Mouse (Mus musculus): ENCODE data around the gene Grid1. TPM values are rescaled to one million over a fixed set of nuclear protein-coding genes. Genes with fewer than 3 reads are reported as not detected.
A peak's percentile ranks its signal among the peaks of the same experiment; 100 is the strongest.

Gene Grid1
- polyA plus RNA-seq, 1 experiment, result not detected

- Histone ChIP-seq H3K4me3 (ENCODE audit: insufficient read depth, low read depth, low read length) (peak overlapping the region; percentile 39), H3K27ac (replicated peaks; ENCODE audit: low read depth, low read length) (no peak overlapping the region), H3K4me1 (ENCODE audit: control insufficient read depth, insufficient read depth, insufficient read length, low read length) (no peaks in the 10 kb centered on the region)
These were observed 588 bp upstream of the Grid1 start for GRCm38 (mm10) chr14:34819121-34819918.

GRCm38 (mm10) chr14:34820653-34821005 lies 721 bp downstream of the Grid1 start:
- peak overlapping the region; percentile 19 for H3K4me3 ChIP-seq (ENCODE audit: insufficient read depth, low read depth, low read length)
- H3K4me1 ChIP-seq (ENCODE audit: control insufficient read depth, insufficient read depth, insufficient read length, low read length), result no peaks in the 10 kb centered on the region
- H3K27ac ChIP-seq (replicated peaks; ENCODE audit: low read depth, low read length), result no peak overlapping the region

GRCm38 (mm10) chr14:34821131-34821790 lies 1.4 kb downstream of the Grid1 start:
- Histone ChIP-seq H3K4me1 (ENCODE audit: control insufficient read depth, insufficient read depth, insufficient read length, low read length) (no peaks in the 10 kb centered on the region), H3K27ac (replicated peaks; ENCODE audit: low read depth, low read length) (no peak overlapping the region), H3K4me3 (ENCODE audit: insufficient read depth, low read depth, low read length) (no peak overlapping the region)

- no peaks in the 10 kb centered on the region for H3K4me1 ChIP-seq (ENCODE audit: control insufficient read depth, insufficient read depth, insufficient read length, low read length)
- no peak overlapping the region for H3K4me3 ChIP-seq (ENCODE audit: insufficient read depth, low read depth, low read length)
- H3K27ac ChIP-seq (replicated peaks; ENCODE audit: low read depth, low read length), result no peak overlapping the region
These were observed 3.2 kb downstream of the Grid1 start for GRCm38 (mm10) chr14:34823136-34823535.

GRCm38 (mm10) chr14:34824186-34824585 lies 4.3 kb downstream of the Grid1 start:
- no peaks in the 10 kb centered on the region for H3K4me1 ChIP-seq (ENCODE audit: control insufficient read depth, insufficient read depth, insufficient read length, low read length)
- H3K4me3 ChIP-seq (ENCODE audit: insufficient read depth, low read depth, low read length), result no peak overlapping the region
- no peak overlapping the region for H3K27ac ChIP-seq (replicated peaks; ENCODE audit: low read depth, low read length)

- Histone ChIP-seq H3K4me1 (ENCODE audit: control insufficient read depth, insufficient read depth, insufficient read length, low read length) (no peaks in the 10 kb centered on the region), H3K4me3 (ENCODE audit: insufficient read depth, low read depth, low read length) (no peak overlapping the region), H3K27ac (replicated peaks; ENCODE audit: low read depth, low read length) (no peak overlapping the region)
These were observed 6.0 kb downstream of the Grid1 start for GRCm38 (mm10) chr14:34825902-34826301.

GRCm38 (mm10) chr14:34829831-34830230 lies 9.9 kb downstream of the Grid1 start:
- no peak overlapping the region for H3K4me3 ChIP-seq (ENCODE audit: insufficient read depth, low read depth, low read length)

GRCm38 (mm10) chr14:34837145-34837544 lies 17.2 kb downstream of the Grid1 start:
- H3K27ac ChIP-seq (replicated peaks; ENCODE audit: low read depth, low read length), result no peak overlapping the region
- no peak overlapping the region for H3K4me3 ChIP-seq (ENCODE audit: insufficient read depth, low read depth, low read length)
- H3K4me1 ChIP-seq (ENCODE audit: control insufficient read depth, insufficient read depth, insufficient read length, low read length), result no peaks in the 10 kb centered on the region

More at GRCm38 (mm10) chr14:34829831-34830230, 9.9 kb downstream of the Grid1 start:
- H3K4me1 ChIP-seq (ENCODE audit: control insufficient read depth, insufficient read depth, insufficient read length, low read length), result no peaks in the 10 kb centered on the region
- no peak overlapping the region for H3K27ac ChIP-seq (replicated peaks; ENCODE audit: low read depth, low read length)

GRCm38 (mm10) chr14:34838999-34839398 lies 19.1 kb downstream of the Grid1 start:
- H3K4me1 ChIP-seq (ENCODE audit: control insufficient read depth, insufficient read depth, insufficient read length, low read length), result no peaks in the 10 kb centered on the region
- H3K27ac ChIP-seq (replicated peaks; ENCODE audit: low read depth, low read length), result no peak overlapping the region
- H3K4me3 ChIP-seq (ENCODE audit: insufficient read depth, low read depth, low read length), result no peak overlapping the region

- H3K4me1 ChIP-seq (ENCODE audit: control insufficient read depth, insufficient read depth, insufficient read length, low read length), result no peaks in the 10 kb centered on the region
- no peak overlapping the region for H3K4me3 ChIP-seq (ENCODE audit: insufficient read depth, low read depth, low read length)
- no peak overlapping the region for H3K27ac ChIP-seq (replicated peaks; ENCODE audit: low read depth, low read length)
These were observed 20.0 kb downstream of the Grid1 start for GRCm38 (mm10) chr14:34839898-34840297.

- Histone ChIP-seq H3K4me1 (ENCODE audit: control insufficient read depth, insufficient read depth, insufficient read length, low read length) (no peaks in the 10 kb centered on the region), H3K4me3 (ENCODE audit: insufficient read depth, low read depth, low read length) (no peak overlapping the region), H3K27ac (replicated peaks; ENCODE audit: low read depth, low read length) (no peak overlapping the region)
These were observed 23.7 kb downstream of the Grid1 start for GRCm38 (mm10) chr14:34843579-34843978.

- H3K4me1 ChIP-seq (ENCODE audit: control insufficient read depth, insufficient read depth, insufficient read length, low read length), result no peaks in the 10 kb centered on the region
- no peak overlapping the region for H3K4me3 ChIP-seq (ENCODE audit: insufficient read depth, low read depth, low read length)
These were observed 24.3 kb downstream of the Grid1 start for GRCm38 (mm10) chr14:34844166-34844565.

GRCm38 (mm10) chr14:34846799-34847198 lies 26.9 kb downstream of the Grid1 start:
- Histone ChIP-seq H3K27ac (replicated peaks; ENCODE audit: low read depth, low read length) (no peak overlapping the region), H3K4me3 (ENCODE audit: insufficient read depth, low read depth, low read length) (no peak overlapping the region), H3K4me1 (ENCODE audit: control insufficient read depth, insufficient read depth, insufficient read length, low read length) (no peaks in the 10 kb centered on the region)

More at GRCm38 (mm10) chr14:34844166-34844565, 24.3 kb downstream of the Grid1 start:
- H3K27ac ChIP-seq (replicated peaks; ENCODE audit: low read depth, low read length), result no peak overlapping the region

GRCm38 (mm10) chr14:34847625-34848024 lies 27.7 kb downstream of the Grid1 start:
- H3K4me1 ChIP-seq (ENCODE audit: control insufficient read depth, insufficient read depth, insufficient read length, low read length), result no peaks in the 10 kb centered on the region
- H3K27ac ChIP-seq (replicated peaks; ENCODE audit: low read depth, low read length), result no peak overlapping the region
- H3K4me3 ChIP-seq (ENCODE audit: insufficient read depth, low read depth, low read length), result no peak overlapping the region

GRCm38 (mm10) chr14:34860891-34861780 lies 41.2 kb downstream of the Grid1 start:
- Histone ChIP-seq H3K27ac (replicated peaks; ENCODE audit: low read depth, low read length) (no peak overlapping the region), H3K4me3 (ENCODE audit: insufficient read depth, low read depth, low read length) (no peak overlapping the region), H3K4me1 (ENCODE audit: control insufficient read depth, insufficient read depth, insufficient read length, low read length) (no peaks in the 10 kb centered on the region)

Measured in brown adipose tissue, adult 24 weeks (tissue).